Mouse (Mus musculus) heart, postnatal 14 days (tissue): Measurements from ENCODE around the gene Uck1. TPM values are rescaled to one million over a fixed set of nuclear protein-coding genes. Genes with fewer than 3 reads are reported as not detected.

Source experiments
- DNase-seq, 2 experiments: peaks; one replicate each; pipeline ENCODE4 v3.0.0; 2021 to 2022
- intact Hi-C: fragments of 180-260 bp; cut with DNase I; formaldehyde crosslinking; loops from one replicate; pipeline ENCODE4 v1.15.1; 2025
- total RNA-seq, 2 experiments: library from RNA; stranded (reverse); gene quantifications; 2 replicates each; pipeline ENCODE4 v1.2.3; 2021

Gene Uck1
- total RNA-seq, 2 experiments from 2014 or later = 26.1 to 26.7 TPM

- DNase-seq = no peak
- intact Hi-C loops = no loop called here
Measured at GRCm38 (mm10) chr2:32222057-32222456, 37.9 kb downstream of the Uck1 start.

- intact Hi-C loops = no loop called here
Measured at GRCm38 (mm10) chr2:32221577-32221976, 38.4 kb downstream of the Uck1 start.

GRCm38 (mm10) chr2:32220969-32221368 is 39.0 kb downstream of the Uck1 start:
- no peak for DNase-seq
- intact Hi-C loops = no loop called here

More at GRCm38 (mm10) chr2:32221577-32221976, 38.4 kb downstream of the Uck1 start:
- DNase-seq = no peak

GRCm38 (mm10) chr2:32220021-32220420 is 39.9 kb downstream of the Uck1 start:
- DNase-seq = no peak
- intact Hi-C loops = no loop called here

- intact Hi-C loops = no loop called here
- no peak for DNase-seq
Measured at GRCm38 (mm10) chr2:32219501-32219900, 40.5 kb downstream of the Uck1 start.

GRCm38 (mm10) chr2:32218541-32219334 is 41.2 kb downstream of the Uck1 start:
- no peak for DNase-seq
- intact Hi-C loops = no loop called here

- DNase-seq = no peak
- intact Hi-C loops = no loop called here
Measured at GRCm38 (mm10) chr2:32218113-32218512, 41.8 kb downstream of the Uck1 start.

- intact Hi-C loops = no loop called here
- no peak for DNase-seq
Measured at GRCm38 (mm10) chr2:32217656-32218055, 42.3 kb downstream of the Uck1 start.

- intact Hi-C loops = no loop called here
Measured at GRCm38 (mm10) chr2:32216506-32216905, 43.5 kb downstream of the Uck1 start.

GRCm38 (mm10) chr2:32215576-32215975 is 44.4 kb downstream of the Uck1 start:
- intact Hi-C loops = no loop called here
- no peak for DNase-seq

More at GRCm38 (mm10) chr2:32216506-32216905, 43.5 kb downstream of the Uck1 start:
- DNase-seq = no peak

- peak; percentile 28 to 33 for DNase-seq
- intact Hi-C loops = no loop called here
Measured at GRCm38 (mm10) chr2:32213000-32213399, 47.0 kb downstream of the Uck1 start.

GRCm38 (mm10) chr2:32211689-32212088 is 48.3 kb downstream of the Uck1 start:
- intact Hi-C loops = no loop called here
- no peak for DNase-seq

GRCm38 (mm10) chr2:32207682-32208081 is 52.3 kb downstream of the Uck1 start:
- intact Hi-C loops = no loop called here
- DNase-seq = no peak

Other genes with a start within 250 kb of the Uck1 start
- gene Fam78a, start 175.3 kb downstream of the Uck1 start, total RNA-seq = 10 to 100 TPM; 22.8 to 23.9 TPM
- 10 to 100 TPM; 26.1 to 30.9 TPM for gene Plpp7, start 164.6 kb downstream of the Uck1 start, total RNA-seq
- 100 to 1,000 TPM in 1 of 2 experiments, 10 to 100 TPM in 1; 92.9 to 101 TPM for gene Prrc2b, start 109.1 kb downstream of the Uck1 start, total RNA-seq
- 10 to 100 TPM; 11.7 to 13.4 TPM for gene Pomt1, start 23.6 kb downstream of the Uck1 start, total RNA-seq
- gene Golga2, start 27.2 kb upstream of the Uck1 start, total RNA-seq = 10 to 100 TPM; 67.9 to 70.5 TPM
- 100 to 1,000 TPM; 153 to 156 TPM for gene Swi5, start 27.9 kb upstream of the Uck1 start, total RNA-seq
- gene Ciz1, start 92.2 kb upstream of the Uck1 start, total RNA-seq = 10 to 100 TPM; 32.2 to 36.5 TPM
- 1 to 10 TPM; 9.1 TPM for gene Dnm1, start 93.2 kb upstream of the Uck1 start, total RNA-seq
- gene 1110008P14Rik, start 121.8 kb upstream of the Uck1 start, total RNA-seq = 10 to 100 TPM; 45.3 to 48.2 TPM
- 1 to 10 TPM; 3.8 to 6.5 TPM for gene Lcn2, start 128.1 kb upstream of the Uck1 start, total RNA-seq
- gene Ptges2, start 135.7 kb upstream of the Uck1 start, total RNA-seq = 10 to 100 TPM; 65.0 to 75.7 TPM
- gene Naif1, start 190.3 kb upstream of the Uck1 start, total RNA-seq = 1 to 10 TPM; 3.1 to 3.4 TPM
- 10 to 100 TPM in 1 of 2 experiments, 1 to 10 TPM in 1; 9.7 to 15.5 TPM for gene Slc25a25, start 191.3 kb upstream of the Uck1 start, total RNA-seq